Mouse (Mus musculus) liver, adult (tissue): ENCODE results near the gene Cdc7.

ENCODE experiments used
- GATA4 ChIP-seq: IDR thresholded peaks from 2 replicates; pipeline ENCODE4 v1.6.1; 2014; ENCODE audit warnings: mild to moderate bottlenecking, low read length; ENCODE audit not compliant: insufficient replicate concordance

Cdc7 gene

GRCm38 (mm10) chr5:106982298-106982952 is 18.3 kb downstream of the Cdc7 start:
- TF ChIP-seq GATA4 = no peak

GRCm38 (mm10) chr5:106985594-106985993 is 21.5 kb downstream of the Cdc7 start:
- TF ChIP-seq GATA4 = no peak

GRCm38 (mm10) chr5:106989181-106989580 is 25.1 kb downstream of the Cdc7 start:
- TF ChIP-seq GATA4 = no peak

GRCm38 (mm10) chr5:106989786-106990185 is 25.7 kb downstream of the Cdc7 start:
- TF ChIP-seq GATA4 = no peak

- TF ChIP-seq GATA4 = no peak
Measured at GRCm38 (mm10) chr5:106990639-106991299, 26.6 kb downstream of the Cdc7 start.

- TF ChIP-seq GATA4 = no peak
Measured at GRCm38 (mm10) chr5:106991300-106991929, 27.3 kb downstream of the Cdc7 start.

- no peak for TF ChIP-seq GATA4
Measured at GRCm38 (mm10) chr5:106994716-106995115, 30.6 kb downstream of the Cdc7 start.

GRCm38 (mm10) chr5:106995886-106996538 is 31.9 kb downstream of the Cdc7 start:
- TF ChIP-seq GATA4 = no peak

- no peak for TF ChIP-seq GATA4
Measured at GRCm38 (mm10) chr5:106996539-106997244, 32.6 kb downstream of the Cdc7 start.

GRCm38 (mm10) chr5:107001396-107002090 is 37.4 kb downstream of the Cdc7 start:
- TF ChIP-seq GATA4 = no peak

GRCm38 (mm10) chr5:107002091-107002416 is 37.9 kb downstream of the Cdc7 start:
- no peak for TF ChIP-seq GATA4

GRCm38 (mm10) chr5:107009721-107010120 is 45.6 kb downstream of the Cdc7 start:
- no peak for TF ChIP-seq GATA4

- no peak for TF ChIP-seq GATA4
Measured at GRCm38 (mm10) chr5:107010300-107010699, 46.2 kb downstream of the Cdc7 start.

- TF ChIP-seq GATA4 = no peak
Measured at GRCm38 (mm10) chr5:107011316-107012029, 47.4 kb downstream of the Cdc7 start.

- TF ChIP-seq GATA4 = no peak
Measured at GRCm38 (mm10) chr5:107012030-107012715, 48.1 kb downstream of the Cdc7 start.
